Mouse (Mus musculus) ES-Bruce4 (cell line): ENCODE data around the gene Ifi27l2b.
A peak's percentile ranks its signal among the peaks of the same experiment; 100 is the strongest.

Experiments
- CTCF ChIP-seq: IDR thresholded peaks from one replicate; pipeline ENCODE4 v1.8.1; 2011; ENCODE audit warnings: low read depth, low read length
- POLR2A ChIP-seq: IDR thresholded peaks from one replicate; pipeline ENCODE4 v1.8.1; 2011; ENCODE audit warnings: low read length; ENCODE audit not compliant: insufficient read depth

- TF ChIP-seq CTCF (peak; percentile 70), POLR2A (peak; percentile 32)
Measured at GRCm38 (mm10) chr12:103425729-103426470, 31.1 kb downstream of the Ifi27l2b start, which contains the start of gene Ddx24.
